Mouse (Mus musculus) bone marrow, adult 2 months (tissue): Measurements from ENCODE around the gene Ddx58. TPM values are rescaled to one million over a fixed set of nuclear protein-coding genes. Genes with fewer than 3 reads are reported as not detected.
A peak's percentile ranks its signal among the peaks of the same experiment; 100 is the strongest.

Experiments
- H3K27ac ChIP-seq: fragments of 200-500 bp; 2 replicates; pipeline ENCODE4 v1.5.1; 2012; ENCODE audit warnings: low read depth, mild to moderate bottlenecking, control low read depth, inconsistent platforms, low read length; ENCODE audit not compliant: control insufficient read depth, poor library complexity, insufficient read depth
- H3K4me1 ChIP-seq: fragments of 200-500 bp; 2 replicates; pipeline ENCODE4 v1.6.1; 2011; ENCODE audit warnings: low read length; ENCODE audit not compliant: control insufficient read depth, insufficient read depth
- H3K4me3 ChIP-seq: fragments of 200-500 bp; replicated peaks from 2 replicates; pipeline ENCODE3; 2011; ENCODE audit warnings: mild to moderate bottlenecking, low read depth, low read length, control low read depth; ENCODE audit not compliant: control insufficient read depth
- CTCF ChIP-seq: fragments of 200-500 bp; IDR thresholded peaks from 2 replicates; pipeline ENCODE4 v1.5.1; 2011; ENCODE audit warnings: low read length, control low read depth; ENCODE audit not compliant: control insufficient read depth, insufficient read depth
- POLR2A ChIP-seq: fragments of 200-500 bp; IDR thresholded peaks from 2 replicates; pipeline ENCODE4 v1.6.1; 2011; ENCODE audit warnings: low read depth, mild to moderate bottlenecking, control low read depth, low read length, borderline replicate concordance; ENCODE audit not compliant: control insufficient read depth
- WGBS: fragments of 180-500 bp; shearing (Covaris S2); methylation state at CpG from one replicate; pipeline ENCODE4 v1.1.7; 2018; 5-methylcytosine and 5-hydroxymethylcytosine counted together
- polyA plus RNA-seq: library from polyadenylated mRNA; stranded (reverse); fragments of >200 nt; gene quantifications from 2 replicates; pipeline ENCODE4 v1.2.4, GENCODE M21; 2011; ENCODE audit warnings: low replicate concordance; ENCODE audit not compliant: missing spikeins, insufficient read depth, insufficient read length

The Ddx58 gene
- polyA plus RNA-seq, 1 experiment, result 17.6 TPM

GRCm38 (mm10) chr4:40227131-40227530 is 12.5 kb downstream of the Ddx58 start:
- Histone ChIP-seq H3K27ac (no peak overlapping the region), H3K4me3 (no peak overlapping the region), H3K4me1 (no peaks in the 10 kb centered on the region)
- WGBS, result 89% methylated on average over 11 of the region's 11 CpGs
- TF ChIP-seq POLR2A (no peak), CTCF (no peak)

GRCm38 (mm10) chr4:40226095-40226494 is 13.5 kb downstream of the Ddx58 start:
- no peaks in the 10 kb centered on the region for H3K4me1 ChIP-seq
- TF ChIP-seq POLR2A, result no peak
- TF ChIP-seq CTCF, result no peak
- H3K4me3 ChIP-seq, result no peak overlapping the region
- H3K27ac ChIP-seq, result no peak overlapping the region
- WGBS, result 84% methylated on average over 5 of the region's 5 CpGs

DNA sequence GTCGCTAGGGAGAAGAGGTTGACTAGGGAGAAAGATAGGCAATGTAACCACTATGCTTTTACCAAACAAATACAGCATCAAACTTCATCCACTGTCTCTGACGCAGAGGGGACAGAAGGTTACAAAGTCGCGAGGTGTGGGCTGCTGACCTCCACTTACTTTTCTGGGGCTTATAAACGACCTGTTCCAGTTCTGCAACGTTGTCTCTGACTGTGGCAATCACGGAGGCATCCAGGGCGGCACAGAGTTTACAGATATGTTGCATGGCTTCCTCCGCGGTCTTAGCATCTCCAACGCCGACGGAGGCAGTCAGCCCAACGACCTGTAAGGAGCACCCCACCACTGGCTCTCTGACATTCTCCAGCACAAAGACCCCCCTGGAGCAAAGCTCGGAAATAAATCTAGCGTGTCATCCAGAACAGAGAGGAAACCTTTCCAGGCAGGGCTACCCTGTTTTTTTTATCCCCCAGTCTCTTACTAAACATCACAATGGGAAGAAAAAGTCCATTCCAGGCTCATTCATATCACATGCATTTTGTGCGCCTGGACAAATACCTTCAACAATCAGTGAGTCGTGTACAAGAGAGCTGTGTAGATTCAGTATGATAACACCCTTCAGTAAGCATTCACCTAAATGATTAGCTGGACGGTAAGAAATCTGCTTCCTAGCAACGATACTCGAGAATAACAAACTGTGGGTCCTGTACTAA is 17.6 kb downstream of the Ddx58 start:
- no peak overlapping the region for H3K27ac ChIP-seq
- no peaks in the 10 kb centered on the region for H3K4me1 ChIP-seq
- WGBS, result 83% methylated on average over 21 of the region's 21 CpGs
- TF ChIP-seq CTCF (no peak), POLR2A (no peak)
- no peak overlapping the region for H3K4me3 ChIP-seq

DNA sequence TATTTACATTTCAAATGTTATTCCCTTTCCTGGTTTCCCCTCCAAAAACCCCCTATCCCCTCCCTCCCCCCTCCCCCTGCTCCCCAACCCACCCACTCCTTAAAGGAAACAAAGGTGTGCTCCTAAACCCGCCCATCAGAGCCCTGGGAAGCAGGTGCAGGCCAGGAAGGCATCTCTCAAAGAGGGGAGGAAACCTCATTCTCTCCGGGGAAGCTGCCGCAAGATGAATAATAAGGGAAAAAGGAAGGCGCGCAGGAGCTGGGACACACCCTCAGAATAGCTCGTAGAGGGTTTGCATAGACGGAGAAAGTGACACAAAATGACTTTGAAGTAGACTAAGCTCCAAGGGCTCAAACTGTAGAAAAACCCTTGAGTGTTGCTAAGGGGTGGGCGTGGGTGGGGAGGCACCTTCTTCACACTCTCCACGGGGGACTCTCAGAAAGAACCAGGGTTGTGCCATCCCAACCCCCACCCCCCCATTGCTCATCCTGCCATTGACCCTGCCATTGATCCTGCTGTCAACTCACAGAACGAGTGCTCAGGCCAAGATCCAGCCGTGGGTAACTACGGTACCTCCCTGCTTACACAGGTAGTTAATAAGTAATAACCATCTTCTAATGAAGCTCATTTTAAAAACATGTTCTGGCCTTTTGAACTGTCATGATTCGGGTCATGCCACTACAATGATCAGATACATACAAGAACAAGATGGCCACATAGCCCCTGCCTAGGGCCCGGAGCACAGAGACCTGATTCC is 18.4 kb downstream of the Ddx58 start:
- 83% methylated on average over 14 of the region's 14 CpGs for WGBS
- Histone ChIP-seq H3K27ac (no peak overlapping the region), H3K4me1 (no peaks in the 10 kb centered on the region), H3K4me3 (no peak overlapping the region)
- TF ChIP-seq CTCF, result no peak
- TF ChIP-seq POLR2A, result no peak

DNA sequence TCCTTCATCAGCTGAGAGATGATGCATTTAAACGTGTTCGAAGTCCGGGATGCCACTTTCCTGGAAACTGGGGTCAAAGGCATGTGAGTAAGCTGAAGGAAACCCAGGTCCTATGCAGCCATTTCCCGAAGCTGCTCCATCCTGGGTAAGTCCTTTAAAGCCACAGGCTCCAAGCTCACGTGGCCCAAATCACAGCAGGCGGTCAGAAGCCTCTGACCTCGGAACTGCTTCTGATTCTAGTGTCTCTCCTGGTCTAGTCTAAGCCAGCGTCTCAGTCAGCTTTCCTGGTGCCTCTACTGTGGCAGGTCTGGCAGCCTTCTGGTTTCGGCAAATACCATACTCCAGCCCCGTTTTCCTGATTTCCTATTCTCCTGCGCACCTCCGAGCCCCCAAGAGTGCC is 19.2 kb downstream of the Ddx58 start:
- H3K27ac ChIP-seq, result no peak overlapping the region
- no peak overlapping the region for H3K4me3 ChIP-seq
- TF ChIP-seq CTCF (no peak), POLR2A (no peak)
- no peaks in the 10 kb centered on the region for H3K4me1 ChIP-seq
- 87% methylated on average over 12 of the region's 12 CpGs for WGBS

DNA sequence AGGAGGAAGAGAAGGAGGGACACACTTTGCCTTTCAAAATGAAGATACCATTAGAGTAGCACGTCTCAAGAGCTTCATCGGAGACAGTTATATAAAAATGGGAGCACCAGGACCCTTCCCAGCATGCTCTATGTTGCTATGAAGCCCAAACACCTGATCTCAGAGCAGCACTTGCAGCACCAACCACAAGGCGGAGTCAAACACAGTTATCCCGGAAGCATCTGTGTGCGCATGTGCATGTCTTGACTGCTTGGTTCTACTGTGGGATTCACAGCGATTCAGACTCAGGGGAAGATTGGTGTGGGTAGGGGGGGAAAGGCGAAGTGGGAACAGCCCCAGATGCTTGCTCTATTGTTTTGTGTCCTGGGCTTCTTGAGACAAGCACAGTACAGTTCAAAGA is 21.2 kb downstream of the Ddx58 start:
- no peak overlapping the region for H3K4me3 ChIP-seq
- WGBS, result 66% methylated on average over 7 of the region's 7 CpGs
- H3K4me1 ChIP-seq, result no peaks in the 10 kb centered on the region
- no peak overlapping the region for H3K27ac ChIP-seq
- TF ChIP-seq CTCF (peak; percentile 63), POLR2A (no peak)

DNA sequence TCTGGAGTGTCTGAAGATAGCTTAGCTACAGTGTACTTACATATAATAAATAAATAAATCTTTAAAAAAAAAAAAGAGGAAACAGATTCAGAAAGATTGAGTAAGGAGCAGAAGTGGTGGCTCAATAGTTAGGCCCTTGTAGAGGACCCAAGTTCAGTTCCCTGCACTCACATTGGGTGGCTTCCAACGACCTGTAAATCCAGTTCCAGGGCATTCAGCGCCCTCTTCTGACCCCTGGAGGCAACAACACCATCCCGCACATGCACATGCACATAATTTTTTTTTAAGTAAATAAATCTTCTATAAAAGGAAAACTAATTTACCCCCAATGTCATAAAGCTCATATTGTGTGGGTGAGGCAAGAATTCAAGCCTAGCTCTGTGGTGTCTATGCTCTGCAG is 21.7 kb downstream of the Ddx58 start:
- TF ChIP-seq CTCF, result 0 out of 2 replicates have a peak, but pooled peaks have one; percentile 12
- no peak for TF ChIP-seq POLR2A

GRCm38 (mm10) chr4:40212177-40212576 is 27.5 kb downstream of the Ddx58 start:
- TF ChIP-seq POLR2A (no peak), CTCF (no peak)
- no peak overlapping the region for H3K27ac ChIP-seq
- 74% methylated on average over 4 of the region's 6 CpGs for WGBS
- H3K4me3 ChIP-seq, result no peak overlapping the region
- no peaks in the 10 kb centered on the region for H3K4me1 ChIP-seq

More for the DNA sequence above, 21.7 kb downstream of the Ddx58 start:
- H3K4me3 ChIP-seq, result no peak overlapping the region
- H3K27ac ChIP-seq, result no peak overlapping the region
- no peaks in the 10 kb centered on the region for H3K4me1 ChIP-seq
- WGBS, result 58% methylated on average over 3 of the region's 3 CpGs
